Mouse (Mus musculus) kidney, embryonic 16.5 days (tissue): Measurements from ENCODE around the gene Pi4ka. TPM values are rescaled to one million over a fixed set of nuclear protein-coding genes. Genes with fewer than 3 reads are reported as not detected.
A peak's percentile ranks its signal among the peaks of the same experiment; 100 is the strongest.

ENCODE experiments used
- ATAC-seq: fragments of 200-750 bp; cut with Nextera tagmentation; 2 replicates; pipeline ENCODE4 v1.8.0; 2017; ENCODE audit warnings: moderate TSS enrichment; ENCODE audit not compliant: low FRiP score, low TSS enrichment
- H3K27ac ChIP-seq: fragments of 300-500 bp; sonication (generic); 2 replicates; pipeline ENCODE4 v1.5.1; 2014; ENCODE audit warnings: low read length
- H3K27me3 ChIP-seq: fragments of 300-500 bp; sonication (generic); 2 replicates; pipeline ENCODE4 v1.6.1; 2014; ENCODE audit warnings: low read length, control low read depth, mixed read lengths; ENCODE audit not compliant: insufficient read depth
- H3K36me3 ChIP-seq: fragments of 300-500 bp; sonication (generic); 2 replicates; pipeline ENCODE4 v1.6.1; 2014; ENCODE audit warnings: low read length, control low read depth, mixed read lengths; ENCODE audit not compliant: insufficient read depth
- H3K4me1 ChIP-seq: fragments of 300-500 bp; sonication (generic); 2 replicates; pipeline ENCODE4 v1.6.1; 2014; ENCODE audit warnings: low read length, control low read depth, mixed read lengths; ENCODE audit not compliant: insufficient read depth
- H3K4me2 ChIP-seq: fragments of 300-500 bp; sonication (generic); replicated peaks from 2 replicates; pipeline ENCODE4 v1.6.1; 2014; ENCODE audit warnings: low read depth, low read length
- H3K4me3 ChIP-seq: fragments of 300-500 bp; sonication (generic); 2 replicates; pipeline ENCODE4 v1.5.1; 2014; ENCODE audit warnings: mild to moderate bottlenecking, low read length
- H3K9ac ChIP-seq: fragments of 300-500 bp; sonication (generic); replicated peaks from 2 replicates; pipeline ENCODE4 v1.6.1; 2014; ENCODE audit warnings: low read length
- H3K9me3 ChIP-seq: fragments of 300-500 bp; sonication (generic); 2 replicates; pipeline ENCODE4 v1.6.1; 2016; ENCODE audit warnings: low read length, control low read depth
- WGBS: fragments of 180-500 bp; shearing (Covaris S2); extraction: QIAGEN DNeasy Blood & Tissue Kit; methylation state at CpG from one replicate; pipeline ENCODE4 v1.1.7; 2014; 5-methylcytosine and 5-hydroxymethylcytosine counted together
- polyA plus RNA-seq: library from polyadenylated mRNA; unstranded; fragments of >200 nt; fragmentation: Nextera tagmentation; extraction: Ambion mirVana; gene quantifications from 2 replicates; pipeline ENCODE4 v1.2.1, GENCODE M21; 2015

Gene Pi4ka
- polyA plus RNA-seq, 1 experiment from 2014 or later: 39.1 TPM

DNA sequence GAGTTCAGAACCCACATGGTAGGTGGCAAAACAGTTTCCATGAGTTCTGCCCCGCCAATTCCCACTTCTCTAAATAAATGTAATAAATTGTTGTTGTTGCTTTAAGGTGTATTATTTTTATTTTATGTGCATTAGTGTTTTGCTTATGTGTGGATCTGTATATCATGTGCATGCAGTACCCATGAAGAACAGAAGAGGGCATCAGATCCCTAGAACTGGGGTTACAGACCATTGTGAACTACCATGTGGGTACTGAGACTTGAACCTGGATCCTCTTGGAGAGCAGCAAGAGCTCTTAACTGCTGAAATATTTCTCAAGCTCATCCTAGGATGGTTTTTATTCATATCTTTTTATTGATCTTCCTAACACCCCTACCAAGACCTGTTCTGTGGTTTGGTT, 3.3 kb downstream of the Pi4ka start:
- no peak overlapping the region for H3K4me2 ChIP-seq
- H3K36me3 ChIP-seq: no peaks in the 10 kb centered on the region; the same call in 1 of the 2 replicates
- H3K9ac ChIP-seq: no peak overlapping the region
- no peak for ATAC-seq
- no peak overlapping the region for H3K4me3 ChIP-seq
- no peak overlapping the region for H3K27ac ChIP-seq
- 77% methylated on average over 1 of the region's 1 CpGs for WGBS
- no peaks in the 10 kb centered on the region for H3K9me3 ChIP-seq
- no peaks in the 10 kb centered on the region for H3K27me3 ChIP-seq
- H3K4me1 ChIP-seq: peaks cover 17% of the 10 kb centered on the region

DNA sequence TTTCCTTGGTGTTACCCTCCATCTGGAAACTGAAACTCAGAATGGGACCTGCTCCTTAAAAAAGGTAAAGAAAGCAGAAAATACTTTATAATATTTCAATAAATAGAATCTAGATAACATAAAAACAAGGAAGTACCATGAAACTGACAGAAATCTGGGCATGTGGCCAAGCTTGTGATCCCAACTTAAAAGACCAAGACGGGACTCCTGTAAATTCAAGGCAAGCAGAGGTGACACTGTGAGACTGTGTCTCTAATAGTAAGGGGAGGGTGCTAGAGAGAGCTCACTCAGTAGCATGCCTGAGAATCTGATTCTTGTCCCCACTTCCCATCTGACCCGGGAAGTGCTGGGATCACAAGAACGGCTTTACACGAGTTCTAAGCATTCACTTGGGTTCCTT, 13.3 kb downstream of the Pi4ka start:
- no peak for ATAC-seq
- WGBS: 63% methylated on average over 4 of the region's 4 CpGs
- no peak overlapping the region for H3K4me3 ChIP-seq

DNA sequence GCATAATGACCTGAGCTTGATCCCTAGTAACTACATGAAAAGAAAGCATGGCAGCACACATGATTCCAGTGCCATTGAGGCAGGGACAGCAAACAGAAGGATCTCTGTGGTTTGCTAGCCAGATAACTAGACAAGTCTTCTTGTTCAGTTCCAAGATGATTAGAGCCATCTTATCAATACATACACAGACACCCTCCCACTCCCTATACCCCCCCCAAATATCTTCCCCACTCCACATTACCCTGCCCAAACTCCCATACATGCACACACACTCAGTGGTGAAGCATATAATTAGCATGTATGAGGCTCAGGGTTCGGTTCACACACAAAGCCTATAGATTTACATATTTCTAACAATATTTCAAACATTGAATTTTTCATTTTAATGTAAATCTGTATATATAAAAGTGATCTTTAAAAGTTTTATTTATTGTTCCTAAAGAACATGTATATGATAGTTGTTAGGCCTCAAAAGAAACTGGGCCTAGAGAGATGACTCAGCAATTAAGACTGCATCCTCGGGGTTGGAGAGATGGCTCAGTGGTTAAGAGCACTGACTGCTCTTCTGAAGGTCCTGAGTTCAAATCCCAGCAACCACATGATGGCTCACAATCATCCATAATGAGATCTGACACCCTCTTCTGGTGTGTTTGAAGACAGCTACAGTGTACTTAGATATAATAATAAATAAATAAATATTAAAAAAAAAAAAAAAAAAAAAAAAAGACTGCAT, 22.4 kb downstream of the Pi4ka start:
- WGBS: 87% methylated on average over 2 of the region's 2 CpGs

More for the DNA sequence above, 13.3 kb downstream of the Pi4ka start:
- no peak overlapping the region for H3K4me2 ChIP-seq
- no peak overlapping the region for H3K9ac ChIP-seq
- H3K36me3 ChIP-seq: peaks cover 6% of the 10 kb centered on the region; the same call in 1 of the 2 replicates
- H3K9me3 ChIP-seq: no peaks in the 10 kb centered on the region
- no peaks in the 10 kb centered on the region for H3K27me3 ChIP-seq
- H3K27ac ChIP-seq: no peak overlapping the region
- H3K4me1 ChIP-seq: 0 out of 2 replicates have a peak, but pooled peaks cover 5% of the 10 kb centered on the region

DNA sequence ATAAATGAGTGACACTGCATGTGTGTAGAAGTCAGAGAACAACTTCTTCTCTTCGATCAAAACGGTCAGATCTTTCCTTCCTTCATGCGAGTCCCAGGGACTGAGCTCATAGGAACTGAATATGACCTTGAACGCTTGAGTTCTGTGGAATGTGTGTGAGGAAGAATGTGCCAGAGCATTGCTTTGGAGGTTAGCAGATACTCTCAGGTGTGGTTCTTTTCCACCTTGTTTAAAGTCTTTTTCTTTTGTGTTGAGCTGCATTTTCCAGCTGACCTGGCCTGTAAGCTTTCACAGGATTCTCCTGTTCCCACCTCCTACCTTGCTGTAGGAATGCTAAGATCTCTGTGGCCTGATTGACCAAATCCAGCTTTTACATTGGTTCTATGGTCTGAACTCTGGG, 23.8 kb downstream of the Pi4ka start:
- H3K4me3 ChIP-seq: no peak overlapping the region
- WGBS: 92% methylated on average over 4 of the region's 4 CpGs
- H3K9me3 ChIP-seq: no peaks in the 10 kb centered on the region

More for the DNA sequence above, 22.4 kb downstream of the Pi4ka start:
- no peak for ATAC-seq
- Histone ChIP-seq H3K4me1 (no peaks in the 10 kb centered on the region), H3K4me2 (no peak overlapping the region), H3K4me3 (no peak overlapping the region), H3K27ac (no peak overlapping the region), H3K9ac (no peak overlapping the region), H3K36me3 (peaks cover 10% of the 10 kb centered on the region), H3K9me3 (no peaks in the 10 kb centered on the region), H3K27me3 (no peaks in the 10 kb centered on the region)

DNA sequence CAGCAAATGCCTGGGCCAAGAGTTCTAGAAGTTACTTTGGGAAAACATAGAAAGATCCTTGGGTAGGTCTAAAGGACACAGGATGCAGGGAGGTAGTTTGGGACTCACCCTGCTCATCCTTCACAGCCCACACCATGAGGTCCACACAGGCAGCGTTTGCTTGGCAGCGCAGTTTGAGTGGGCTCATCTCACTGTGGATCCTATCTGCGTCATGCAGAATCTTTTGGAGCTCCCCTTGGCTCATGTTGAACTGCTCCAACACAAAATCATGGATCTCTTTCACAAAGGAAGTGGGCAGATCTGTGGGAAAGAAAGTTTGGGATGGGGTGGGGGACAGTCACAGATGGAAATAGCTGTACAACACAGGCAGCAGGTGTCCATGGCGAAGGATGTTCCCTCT, 47.3 kb downstream of the Pi4ka start:
- H3K9ac ChIP-seq: no peak overlapping the region
- no peak overlapping the region for H3K27ac ChIP-seq
- H3K9me3 ChIP-seq: no peaks in the 10 kb centered on the region
- no peak overlapping the region for H3K4me2 ChIP-seq
- no peaks in the 10 kb centered on the region for H3K27me3 ChIP-seq
- H3K4me3 ChIP-seq: no peak overlapping the region
- H3K4me1 ChIP-seq: no peaks in the 10 kb centered on the region
- 90% methylated on average over 4 of the region's 4 CpGs for WGBS
- no peak for ATAC-seq
- H3K36me3 ChIP-seq: peaks cover 10% of the 10 kb centered on the region

More for the DNA sequence above, 23.8 kb downstream of the Pi4ka start:
- Histone ChIP-seq H3K36me3 (peaks cover 10% of the 10 kb centered on the region), H3K4me2 (no peak overlapping the region), H3K9ac (no peak overlapping the region), H3K27me3 (no peaks in the 10 kb centered on the region), H3K27ac (no peak overlapping the region), H3K4me1 (no peaks in the 10 kb centered on the region)
- no peak for ATAC-seq

DNA sequence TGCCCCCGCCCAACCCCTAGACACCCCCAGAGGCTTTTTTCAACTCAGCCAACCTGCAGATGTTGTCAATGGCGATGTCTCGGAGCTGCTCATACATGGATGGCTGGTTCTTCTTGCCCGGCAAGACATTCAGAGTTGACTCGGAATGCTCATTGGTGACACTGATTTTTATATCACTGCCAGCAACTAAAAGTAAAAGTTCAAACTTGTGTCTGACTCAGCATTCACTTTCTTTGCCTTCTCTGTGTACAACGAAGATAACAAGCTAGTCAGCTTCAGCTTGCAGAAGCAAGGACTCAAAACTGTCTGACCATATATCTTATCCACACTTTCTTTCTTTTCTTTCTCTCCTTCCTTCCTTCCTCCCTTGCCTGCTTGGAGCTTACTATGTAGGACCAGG, 50.1 kb downstream of the Pi4ka start:
- H3K27me3 ChIP-seq: no peaks in the 10 kb centered on the region
- no peak overlapping the region for H3K4me2 ChIP-seq
- H3K27ac ChIP-seq: no peak overlapping the region
- ATAC-seq: no peak
- H3K36me3 ChIP-seq: peaks cover 25% of the 10 kb centered on the region
- H3K4me1 ChIP-seq: no peaks in the 10 kb centered on the region
- 91% methylated on average over 6 of the region's 6 CpGs for WGBS
- H3K9ac ChIP-seq: no peak overlapping the region
- H3K4me3 ChIP-seq: no peak overlapping the region
- H3K9me3 ChIP-seq: no peaks in the 10 kb centered on the region

DNA sequence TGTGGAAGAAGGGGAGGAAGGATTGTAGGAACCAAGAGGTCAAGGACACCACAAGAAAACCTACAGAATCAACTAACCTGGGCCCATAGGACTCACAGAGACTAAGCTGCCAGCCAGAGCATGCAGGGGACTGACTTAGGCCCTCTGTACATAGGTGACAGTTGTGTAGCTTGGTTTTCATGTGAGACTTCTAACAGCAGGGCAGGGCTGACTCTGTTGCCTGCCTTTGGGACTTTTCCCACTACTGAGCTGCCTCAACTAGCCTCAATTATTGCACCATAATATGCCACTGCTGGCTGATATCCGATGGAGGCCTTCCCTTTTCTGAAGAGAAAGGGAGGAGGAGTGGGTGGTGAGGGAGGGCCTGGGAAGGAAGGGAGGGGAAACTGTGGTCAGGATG, 59.3 kb downstream of the Pi4ka start:
- H3K27ac ChIP-seq: no peak overlapping the region
- 73% methylated on average over 1 of the region's 1 CpGs for WGBS
- no peak overlapping the region for H3K4me2 ChIP-seq
- H3K4me3 ChIP-seq: no peak overlapping the region
- no peaks in the 10 kb centered on the region for H3K9me3 ChIP-seq
- no peak overlapping the region for H3K9ac ChIP-seq
- peaks cover 12% of the 10 kb centered on the region; the same call in 1 of the 2 replicates for H3K36me3 ChIP-seq
- H3K4me1 ChIP-seq: no peaks in the 10 kb centered on the region
- H3K27me3 ChIP-seq: no peaks in the 10 kb centered on the region
- ATAC-seq: no peak

DNA sequence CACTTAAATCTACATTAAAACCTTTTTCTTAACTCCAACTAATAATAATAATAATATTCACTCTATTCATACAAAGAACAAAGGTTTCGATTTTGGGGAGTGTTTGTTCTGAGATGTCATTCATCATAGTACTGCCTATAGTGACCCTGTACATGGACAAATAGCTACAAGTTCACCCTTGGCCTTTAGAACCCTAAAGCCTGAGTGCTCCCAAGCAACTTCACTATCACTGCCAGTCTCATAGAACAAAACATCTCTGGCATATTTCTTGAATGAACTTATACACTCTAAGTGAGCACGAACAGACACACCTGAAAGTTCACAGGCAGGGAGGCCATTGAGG, 60.3 kb downstream of the Pi4ka start:
- Histone ChIP-seq H3K4me1 (no peaks in the 10 kb centered on the region), H3K9me3 (no peaks in the 10 kb centered on the region), H3K9ac (no peak overlapping the region), H3K27ac (no peak overlapping the region), H3K4me2 (no peak overlapping the region), H3K27me3 (no peaks in the 10 kb centered on the region), H3K36me3 (peaks cover 12% of the 10 kb centered on the region; the same call in 1 of the 2 replicates), H3K4me3 (no peak overlapping the region)
- WGBS: 93% methylated on average over 2 of the region's 2 CpGs
- ATAC-seq: no peak

DNA sequence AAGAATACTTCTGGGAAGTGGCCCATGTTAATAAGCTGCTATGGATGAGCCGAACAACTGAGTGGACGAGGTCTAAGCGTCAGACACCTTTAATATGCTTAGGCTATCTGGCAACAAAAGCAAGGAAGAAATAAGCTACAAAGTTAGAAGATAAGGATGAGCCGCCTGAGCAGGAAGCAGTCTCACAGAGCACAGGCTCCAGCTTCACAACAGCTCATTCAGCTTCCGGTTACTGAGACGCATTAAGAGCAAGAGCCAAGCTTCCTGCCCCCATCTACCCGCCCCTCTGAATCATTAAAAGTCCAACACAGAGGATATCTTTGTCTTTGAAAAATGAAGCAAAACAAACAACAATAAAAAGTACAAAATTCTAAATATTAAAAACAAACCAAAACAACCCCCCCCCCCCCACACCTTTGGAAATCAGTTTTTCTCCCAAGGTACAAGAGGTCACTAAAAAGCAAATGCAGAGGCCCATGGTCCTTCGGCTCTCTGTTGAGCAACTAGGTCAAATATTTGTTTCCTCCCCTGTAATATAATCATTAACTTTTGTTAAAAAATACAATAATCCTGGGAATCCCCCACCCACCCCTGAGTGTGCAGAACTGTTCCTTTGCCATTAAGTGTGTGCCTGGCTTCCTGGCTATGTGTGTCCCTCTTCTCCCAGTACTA, 60.8 kb downstream of the Pi4ka start:
- H3K4me2 ChIP-seq: no peak overlapping the region
- ATAC-seq: 0 out of 2 replicates have a peak, but pooled peaks have one; percentile 23
- H3K27ac ChIP-seq: no peak overlapping the region
- no peaks in the 10 kb centered on the region for H3K27me3 ChIP-seq
- no peaks in the 10 kb centered on the region for H3K9me3 ChIP-seq
- WGBS: 79% methylated on average over 8 of the region's 8 CpGs
- no peaks in the 10 kb centered on the region for H3K4me1 ChIP-seq
- H3K4me3 ChIP-seq: no peak overlapping the region
- peaks cover 12% of the 10 kb centered on the region; the same call in 1 of the 2 replicates for H3K36me3 ChIP-seq
- H3K9ac ChIP-seq: no peak overlapping the region

DNA sequence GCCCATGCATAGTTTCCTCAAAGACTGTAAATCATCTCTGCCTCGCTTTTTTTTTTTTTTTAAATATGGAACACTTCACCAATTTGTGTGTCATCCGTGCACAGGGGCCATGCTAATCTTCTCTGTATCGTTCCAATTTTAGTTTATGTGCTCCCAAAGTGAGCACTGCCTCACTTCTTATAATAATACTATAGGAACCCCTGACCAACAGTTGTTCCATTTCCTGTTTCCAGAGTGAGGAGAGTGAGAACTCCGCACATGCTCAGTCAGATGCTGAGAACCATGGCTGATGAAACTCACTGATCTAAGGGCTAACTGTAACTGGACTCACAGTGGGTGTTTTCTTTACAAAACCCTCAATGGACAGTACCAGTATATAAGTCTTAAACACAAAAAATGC, 64.3 kb downstream of the Pi4ka start:
- Histone ChIP-seq H3K4me1 (no peaks in the 10 kb centered on the region), H3K27me3 (no peaks in the 10 kb centered on the region), H3K9ac (no peak overlapping the region), H3K36me3 (peaks cover 12% of the 10 kb centered on the region; the same call in 1 of the 2 replicates), H3K27ac (no peak overlapping the region), H3K4me2 (no peak overlapping the region), H3K9me3 (no peaks in the 10 kb centered on the region), H3K4me3 (no peak overlapping the region)
- no peak for ATAC-seq
- WGBS: 82% methylated on average over 4 of the region's 4 CpGs
